Mouse (Mus musculus) gastrocnemius, postnatal 10 days (tissue): Measurements from ENCODE around the gene Hecw2. TPM values are rescaled to one million over a fixed set of nuclear protein-coding genes. Genes with fewer than 3 reads are reported as not detected.
A peak's percentile ranks its signal among the peaks of the same experiment; 100 is the strongest.

Experiments used
- DNase-seq: peaks from one replicate; pipeline ENCODE4 v3.0.0; 2021; ENCODE audit warnings: mixed read lengths
- total RNA-seq, 2 experiments: library from RNA; stranded (reverse); gene quantifications; 2 replicates each; pipeline ENCODE4 v1.2.3; 2021

Hecw2 gene
- total RNA-seq, 2 experiments from 2014 or later, result 4.2 to 4.7 TPM

DNA sequence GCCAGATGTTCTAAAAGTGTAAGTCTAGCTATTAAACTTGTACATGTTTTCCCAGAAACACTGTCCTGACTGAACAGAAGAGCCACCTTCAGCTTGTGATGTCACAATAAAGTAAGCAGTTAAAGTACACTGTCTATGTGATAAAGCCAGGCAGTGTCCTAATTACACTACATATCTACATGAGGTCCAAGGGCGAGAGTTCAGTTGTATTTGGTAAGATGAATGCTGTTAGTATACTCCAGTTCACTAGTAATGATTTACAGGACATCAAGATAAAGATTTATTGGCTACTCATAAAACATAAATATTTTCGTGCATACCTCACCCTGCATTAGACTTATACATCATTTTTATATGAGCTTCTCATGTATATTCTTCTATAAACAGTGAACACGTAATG lies 305.2 kb downstream of the Hecw2 start:
- no peak for DNase-seq

DNA sequence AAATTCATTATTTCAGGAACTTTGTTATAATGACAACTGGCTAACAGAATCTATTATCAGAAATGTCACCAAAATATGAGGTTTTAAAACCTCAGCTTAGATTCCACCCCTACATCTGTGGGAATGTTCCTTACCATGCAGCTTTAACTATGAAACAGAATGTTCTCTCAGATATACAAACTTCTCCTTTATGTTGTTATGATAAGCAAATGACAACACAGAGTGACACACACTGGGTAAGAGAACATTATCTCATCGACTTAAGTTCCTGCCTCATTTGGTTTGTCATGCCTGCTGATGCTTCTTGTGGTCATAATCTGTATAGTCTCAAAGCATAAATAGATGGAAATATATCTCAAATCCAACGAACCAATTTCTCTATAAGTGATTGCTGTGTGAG lies 312.5 kb downstream of the Hecw2 start:
- DNase-seq, result no peak

GRCm38 (mm10) chr1:53875919-53876318 lies 319.0 kb downstream of the Hecw2 start:
- no peak for DNase-seq

- no peak for DNase-seq
Observed at GRCm38 (mm10) chr1:53867316-53867715, 327.7 kb downstream of the Hecw2 start.

DNA sequence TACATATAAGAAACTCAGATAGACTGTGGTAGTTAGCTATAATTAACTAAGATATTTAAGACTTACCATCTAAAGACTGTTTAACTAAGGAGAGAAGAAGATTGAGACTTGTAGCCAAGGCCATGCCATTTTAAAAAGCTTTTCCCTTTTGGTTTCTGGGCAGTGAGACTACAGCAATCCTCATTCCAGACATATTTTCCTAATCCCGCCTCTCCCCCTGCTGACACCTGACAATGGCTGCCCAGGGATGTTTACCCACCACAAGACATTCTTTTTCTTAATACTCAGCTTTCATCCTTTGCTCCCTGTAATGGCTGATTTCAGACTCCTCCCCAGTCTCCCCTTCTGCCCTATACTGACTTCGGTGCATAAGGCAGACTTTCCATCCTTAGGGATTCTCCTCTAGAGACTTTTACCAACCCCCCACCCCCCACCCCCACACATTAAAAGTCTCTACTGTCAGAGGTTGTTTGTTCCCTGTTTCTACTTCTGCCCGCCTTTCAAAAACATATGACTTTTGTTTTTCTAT lies 328.5 kb downstream of the Hecw2 start:
- DNase-seq, result no peak

- DNase-seq, result no peak
Observed at GRCm38 (mm10) chr1:53864046-53864445, 330.9 kb downstream of the Hecw2 start.

DNA sequence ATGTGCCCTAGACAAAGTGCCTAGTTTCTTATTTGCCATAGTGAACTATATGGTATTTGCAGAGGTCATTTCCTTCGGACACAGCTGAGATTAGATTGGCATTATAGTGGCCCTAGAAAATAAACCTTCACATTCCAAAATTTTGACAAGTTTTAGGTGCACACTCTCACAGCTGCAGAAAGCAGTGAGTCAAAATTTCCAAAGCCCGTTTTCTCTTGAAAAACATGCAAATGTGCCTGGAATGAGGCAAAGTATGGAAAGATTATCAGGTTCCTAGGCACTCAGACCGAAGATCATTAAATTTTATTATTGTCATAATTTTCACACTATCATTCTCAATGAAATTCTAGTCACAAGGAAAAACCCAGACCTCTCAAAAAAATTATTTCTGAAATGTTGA lies 334.4 kb downstream of the Hecw2 start:
- DNase-seq, result no peak

GRCm38 (mm10) chr1:53859175-53859574 lies 335.8 kb downstream of the Hecw2 start:
- no peak for DNase-seq

GRCm38 (mm10) chr1:53856501-53857103 lies 338.4 kb downstream of the Hecw2 start:
- peak; percentile 16 for DNase-seq

DNA sequence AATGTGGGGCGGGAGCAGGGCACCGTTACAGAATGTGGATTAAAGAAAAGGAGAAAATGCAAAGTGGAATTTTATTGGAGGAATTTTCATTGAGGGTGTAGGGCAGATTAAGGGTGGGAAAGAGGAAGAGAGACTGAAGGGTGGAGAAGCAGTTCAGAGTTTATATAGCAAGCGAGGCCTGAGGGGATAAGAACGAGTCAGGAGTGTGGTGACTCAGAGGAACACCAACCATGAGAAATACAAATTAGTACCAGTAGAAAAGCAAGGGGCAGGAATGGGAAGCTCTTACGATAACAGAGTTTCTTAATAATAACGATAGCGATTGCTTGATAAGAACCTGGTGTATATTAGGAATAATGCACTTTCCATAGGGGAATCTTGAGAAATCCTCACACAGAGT lies 339.2 kb downstream of the Hecw2 start:
- DNase-seq, result no peak

GRCm38 (mm10) chr1:53852086-53852610 lies 342.8 kb downstream of the Hecw2 start:
- DNase-seq, result no peak

- no peak for DNase-seq
Observed at GRCm38 (mm10) chr1:53851334-53851733, 343.6 kb downstream of the Hecw2 start.

- DNase-seq, result no peak
Observed at GRCm38 (mm10) chr1:53850891-53851290, 344.1 kb downstream of the Hecw2 start.

DNA sequence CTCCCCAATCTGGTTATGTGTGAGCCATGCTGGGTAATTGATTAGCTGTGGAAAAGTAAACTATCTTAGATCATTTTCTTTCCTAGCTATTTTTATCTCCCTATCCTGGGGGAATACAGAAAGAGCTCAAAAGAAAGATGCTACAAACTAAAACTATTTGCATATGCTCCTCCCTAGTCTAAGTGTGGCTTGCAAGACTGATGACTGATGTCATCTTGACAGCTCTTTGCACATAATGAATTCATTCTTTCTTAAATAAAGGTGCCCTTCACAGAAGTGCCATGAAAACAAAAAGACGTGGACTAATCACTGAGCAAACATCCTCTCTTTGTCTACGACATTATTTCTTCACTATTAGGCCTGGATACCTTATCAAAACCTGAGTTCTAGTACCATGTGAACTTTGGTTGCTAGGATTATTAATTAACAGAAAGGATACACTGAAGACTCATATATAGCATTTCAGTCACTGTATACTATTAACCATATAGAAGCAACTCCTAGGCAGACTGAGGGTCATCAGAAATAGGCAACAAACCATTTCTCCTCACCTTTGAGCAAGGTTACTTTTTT lies 348.2 kb downstream of the Hecw2 start:
- DNase-seq, result no peak

GRCm38 (mm10) chr1:53845854-53846253 lies 349.1 kb downstream of the Hecw2 start:
- DNase-seq, result no peak

DNA sequence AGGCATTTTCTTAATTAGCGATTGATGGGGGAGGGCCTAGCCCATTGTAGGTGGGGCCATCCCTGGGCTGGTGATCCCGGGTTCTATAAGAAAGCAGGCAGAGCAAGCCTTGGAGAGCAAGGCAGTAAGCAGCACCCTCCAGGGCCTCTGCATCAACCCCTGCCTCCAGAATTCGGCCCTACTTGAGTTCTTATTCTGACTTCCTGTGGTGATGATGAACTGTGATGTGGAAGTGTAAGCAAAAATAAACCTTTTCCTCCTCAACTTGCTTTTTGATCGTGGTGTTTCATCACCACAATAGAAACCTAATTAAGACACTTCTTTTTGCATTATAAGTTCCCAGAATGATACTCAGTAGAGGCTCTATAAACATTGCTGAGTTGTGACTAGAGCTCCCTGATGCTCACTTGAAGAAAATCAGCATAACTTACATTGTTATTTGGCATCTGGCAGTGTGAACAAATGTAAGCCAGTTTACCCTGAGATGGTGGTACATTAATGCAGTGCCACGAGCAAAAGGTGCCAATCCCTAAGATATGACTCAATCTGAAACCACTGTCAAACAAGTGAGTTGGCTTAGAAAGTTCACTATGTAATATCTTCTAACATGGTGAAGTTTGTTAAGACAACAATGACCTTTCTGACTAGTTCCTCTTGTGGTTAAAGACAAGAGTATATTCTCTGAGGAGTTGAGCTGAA lies 349.9 kb downstream of the Hecw2 start:
- DNase-seq, result no peak

DNA sequence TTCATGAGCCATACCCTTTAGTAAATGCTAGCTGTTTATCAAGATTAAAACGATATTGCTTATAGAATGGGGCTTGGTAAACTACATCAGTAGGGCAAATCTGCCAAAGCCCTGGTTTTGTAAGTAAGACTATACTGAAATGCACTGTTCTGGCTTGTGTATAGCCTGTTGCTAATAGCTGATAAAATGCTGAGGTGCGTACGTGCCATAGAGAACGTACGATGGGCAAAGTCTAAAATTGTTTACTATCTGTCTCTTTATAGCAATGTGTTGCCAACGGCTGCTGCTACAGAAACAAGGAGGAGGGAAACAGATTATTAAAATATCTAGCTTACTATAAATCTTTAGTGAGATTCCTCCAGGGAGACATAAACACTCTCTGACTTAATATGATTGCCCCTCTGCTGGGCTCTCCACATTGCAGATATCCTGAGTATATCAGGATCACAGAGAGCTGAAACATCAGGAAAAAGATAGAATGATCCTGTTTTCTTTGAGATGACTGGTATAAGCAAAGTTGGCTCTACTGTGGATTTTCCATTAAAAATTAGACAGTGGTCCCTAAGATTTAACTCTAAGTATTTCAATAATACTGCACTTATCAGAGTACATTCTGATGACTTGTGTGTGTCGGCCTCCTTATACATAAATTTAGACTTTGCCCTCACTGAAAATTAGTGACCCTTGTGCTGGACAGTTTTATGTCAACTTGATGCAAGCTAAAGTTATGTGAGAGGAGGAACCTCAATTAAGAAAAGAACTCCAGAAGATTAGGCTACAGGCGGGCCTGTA lies 350.6 kb downstream of the Hecw2 start:
- DNase-seq, result no peak

DNA sequence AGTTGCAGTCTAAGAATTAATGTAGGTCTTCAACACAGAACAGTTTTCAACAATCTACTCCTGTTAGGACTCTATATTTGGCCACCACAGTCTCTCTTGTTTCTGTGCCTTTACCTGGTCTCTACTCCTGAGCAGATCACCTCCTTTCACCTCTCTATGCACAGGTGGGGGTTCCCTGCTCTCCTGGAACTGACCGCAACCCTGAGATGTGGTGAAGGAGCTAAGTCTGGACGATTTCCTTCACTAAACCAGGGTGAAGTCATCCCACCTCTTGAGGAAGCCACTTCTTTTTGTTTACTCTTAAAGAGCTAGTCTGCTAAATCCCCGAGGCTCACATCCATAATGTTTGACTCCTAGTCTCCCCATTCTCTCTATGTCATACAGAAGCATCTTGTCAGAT lies 351.9 kb downstream of the Hecw2 start:
- no peak for DNase-seq

GRCm38 (mm10) chr1:53841080-53841479 lies 353.9 kb downstream of the Hecw2 start:
- DNase-seq, result no peak

- DNase-seq, result no peak
Observed at GRCm38 (mm10) chr1:53839392-53839791, 355.6 kb downstream of the Hecw2 start.

DNA sequence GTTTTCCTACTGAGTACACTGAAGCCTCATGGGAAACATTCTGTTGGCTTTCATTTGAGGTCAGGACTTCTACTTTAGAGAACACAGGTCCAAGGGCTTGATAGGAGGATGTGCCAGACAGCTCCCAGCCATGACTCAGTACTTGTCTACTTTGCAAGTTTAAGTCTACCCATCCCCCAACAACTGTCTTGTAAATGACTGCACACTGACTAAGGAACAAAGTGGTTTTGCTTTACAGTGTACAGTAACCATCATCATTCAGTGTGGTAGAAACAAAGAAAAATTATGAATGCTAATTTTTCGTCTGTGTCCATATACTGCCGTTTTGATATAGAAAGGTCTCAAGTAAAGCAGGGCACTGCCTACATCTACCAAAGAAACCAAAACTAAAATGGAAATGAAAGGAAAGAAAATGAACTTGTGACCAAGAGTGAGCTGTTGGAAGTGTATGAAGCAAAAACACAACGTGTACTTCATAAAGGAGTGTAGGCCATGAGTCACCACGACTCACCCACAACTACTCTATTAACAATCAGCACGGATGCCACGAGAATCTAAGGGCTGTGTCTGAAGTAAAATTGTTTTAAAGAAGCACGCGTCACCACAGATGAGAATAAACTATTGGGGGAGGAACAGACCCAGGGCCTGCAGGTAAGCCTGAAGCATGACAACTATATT lies 356.6 kb downstream of the Hecw2 start:
- DNase-seq, result no peak

GRCm38 (mm10) chr1:53830286-53830685 lies 364.7 kb downstream of the Hecw2 start:
- no peak for DNase-seq
